Mouse (Mus musculus) neutrophil, adult 5-6 weeks (primary cell): Measurements from ENCODE around the gene Zfp777. TPM values are rescaled to one million over a fixed set of nuclear protein-coding genes. Genes with fewer than 3 reads are reported as not detected.

Source experiments
- total RNA-seq: library from RNA; stranded (forward); fragments of 200-1000 nt; gene quantifications from 2 replicates; pipeline ENCODE4 v1.2.3, GENCODE M21; 2017

The Zfp777 gene
- total RNA-seq, 1 experiment from 2014 or later: 25.0 TPM

Other genes starting within 250 kb of the Zfp777 start
- gene Pdia4, start 235.5 kb downstream of the Zfp777 start, total RNA-seq: 114 and 126 TPM in 2 replicates
- gene Zfp786, start 218.0 kb downstream of the Zfp777 start, total RNA-seq: not detected in 2 replicates
- gene Zfp398, start 213.2 kb downstream of the Zfp777 start, total RNA-seq: 30.8 and 33.1 TPM in 2 replicates
- 15.0 and 15.6 TPM in 2 replicates for gene Zfp282, start 171.7 kb downstream of the Zfp777 start, total RNA-seq
- gene Zfp212, start 128.4 kb downstream of the Zfp777 start, total RNA-seq: 13.4 and 15.2 TPM in 2 replicates
- gene Zfp956, start 95.5 kb downstream of the Zfp777 start, total RNA-seq: 9.7 and 10.6 TPM in 2 replicates
- 40.7 and 47.6 TPM in 2 replicates for gene Zfp746, start 37.7 kb upstream of the Zfp777 start, total RNA-seq